Mouse (Mus musculus) liver, postnatal 0 days (tissue): ENCODE measurements around the gene Ints6l. TPM values are rescaled to one million over a fixed set of nuclear protein-coding genes. Genes with fewer than 3 reads are reported as not detected.
"Not testable (repeated sequence)": the region's sequence is repeated elsewhere in the genome, so short reads cannot be mapped to it uniquely, and the experiment has no call there.

Source experiments
- ATAC-seq: fragments of 200-750 bp; cut with Nextera tagmentation; 2 replicates; pipeline ENCODE4 v1.8.0; 2017; ENCODE audit warnings: mild to moderate bottlenecking, moderate library complexity
- DNase-seq: peaks from one replicate; pipeline ENCODE4 v3.0.0-alpha.2; 2016
- H3K27ac ChIP-seq: fragments of 300-500 bp; sonication (generic); 2 replicates; pipeline ENCODE4 v1.5.1; 2014; ENCODE audit warnings: antibody characterized with exemption, moderate library complexity, mild to moderate bottlenecking, low read depth
- H3K27me3 ChIP-seq: fragments of 300-500 bp; sonication (generic); 2 replicates; pipeline ENCODE4 v1.6.1; 2014; ENCODE audit warnings: low read length, control low read depth, mixed read lengths; ENCODE audit not compliant: insufficient read depth
- H3K36me3 ChIP-seq: fragments of 300-500 bp; sonication (generic); replicated peaks from 2 replicates; pipeline ENCODE4 v1.6.1; 2014; ENCODE audit warnings: mild to moderate bottlenecking, control low read depth, low read length, moderate library complexity, mixed read lengths; ENCODE audit not compliant: insufficient read depth
- H3K4me1 ChIP-seq: fragments of 300-500 bp; sonication (generic); 2 replicates; pipeline ENCODE4 v1.6.1; 2014; ENCODE audit warnings: antibody characterized with exemption, mild to moderate bottlenecking, control low read depth; ENCODE audit not compliant: insufficient read depth
- H3K4me2 ChIP-seq: fragments of 300-500 bp; sonication (generic); 2 replicates; pipeline ENCODE4 v1.6.1; 2014; ENCODE audit warnings: low read depth, mild to moderate bottlenecking, low read length, moderate library complexity, mixed read lengths
- H3K4me3 ChIP-seq: fragments of 300-500 bp; sonication (generic); 2 replicates; pipeline ENCODE4 v1.5.1; 2014; ENCODE audit warnings: low read depth, low read length
- H3K9ac ChIP-seq: fragments of 300-500 bp; sonication (generic); replicated peaks from 2 replicates; pipeline ENCODE4 v1.6.1; 2014; ENCODE audit warnings: mild to moderate bottlenecking, moderate library complexity
- H3K9me3 ChIP-seq: fragments of 300-500 bp; sonication (generic); 2 replicates; pipeline ENCODE4 v1.6.1; 2016; ENCODE audit warnings: mild to moderate bottlenecking, control low read depth, low read length, mixed read lengths
- CTCF ChIP-seq: sonication (generic); IDR thresholded peaks from 2 replicates; pipeline ENCODE4 v1.5.1; 2016; ENCODE audit warnings: antibody characterized with exemption, low read depth
- EP300 ChIP-seq: IDR thresholded peaks from 2 replicates; pipeline ENCODE4 v1.6.1; 2016; ENCODE audit warnings: antibody characterized with exemption, low read depth, mild to moderate bottlenecking
- WGBS: fragments of 180-500 bp; shearing (Covaris S2); extraction: QIAGEN DNeasy Blood & Tissue Kit; methylation state at CpG from one replicate; pipeline ENCODE4 v1.1.7; 2014; ENCODE audit not compliant: insufficient replicate concordance; 5-methylcytosine and 5-hydroxymethylcytosine counted together
- polyA plus RNA-seq: library from polyadenylated mRNA; unstranded; fragments of >200 nt; fragmentation: Nextera tagmentation; extraction: Ambion mirVana; gene quantifications from 2 replicates; pipeline ENCODE4 v1.2.1, GENCODE M21; 2015

Gene Ints6l
- polyA plus RNA-seq, 1 experiment from 2014 or later: 14.1 TPM

DNA sequence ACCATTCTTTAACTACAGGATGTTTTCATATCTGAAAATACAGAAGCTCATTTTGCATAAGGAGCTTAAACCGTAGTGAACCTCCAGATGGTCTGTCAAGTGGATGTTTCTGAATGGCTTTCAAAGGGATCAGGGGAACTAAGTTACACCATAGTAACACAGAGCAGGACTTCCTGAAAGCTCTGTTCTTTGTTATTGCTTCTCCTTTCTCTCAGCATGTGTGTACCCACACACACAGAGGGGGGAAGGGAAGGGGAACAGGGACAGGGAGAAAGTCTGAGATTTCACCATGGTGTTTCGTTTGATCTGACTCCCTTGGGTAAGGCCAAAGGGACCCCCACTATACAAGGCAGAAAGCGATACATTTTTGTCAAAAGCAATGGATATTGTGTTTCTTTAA, 27.2 kb downstream of the Ints6l start:
- no peak for TF ChIP-seq CTCF
- TF ChIP-seq EP300: no peak
- 0 out of 2 replicates have a peak overlapping the region, but pooled peaks have one; percentile 50 for H3K27ac ChIP-seq
- H3K4me3 ChIP-seq: no peak overlapping the region
- H3K9ac ChIP-seq: no peak overlapping the region
- no peak overlapping the region for H3K4me2 ChIP-seq
- no peaks in the 10 kb centered on the region for H3K9me3 ChIP-seq
- H3K27me3 ChIP-seq: no peaks in the 10 kb centered on the region
- ATAC-seq (peak; percentile 50; the same call in 1 of the 2 replicates), DNase-seq (no peak)
- 53% methylated on average over 3 of the region's 3 CpGs for WGBS
- 0 out of 2 replicates have a peak, but pooled peaks cover 8% of the 10 kb centered on the region for H3K36me3 ChIP-seq
- no peaks in the 10 kb centered on the region for H3K4me1 ChIP-seq

DNA sequence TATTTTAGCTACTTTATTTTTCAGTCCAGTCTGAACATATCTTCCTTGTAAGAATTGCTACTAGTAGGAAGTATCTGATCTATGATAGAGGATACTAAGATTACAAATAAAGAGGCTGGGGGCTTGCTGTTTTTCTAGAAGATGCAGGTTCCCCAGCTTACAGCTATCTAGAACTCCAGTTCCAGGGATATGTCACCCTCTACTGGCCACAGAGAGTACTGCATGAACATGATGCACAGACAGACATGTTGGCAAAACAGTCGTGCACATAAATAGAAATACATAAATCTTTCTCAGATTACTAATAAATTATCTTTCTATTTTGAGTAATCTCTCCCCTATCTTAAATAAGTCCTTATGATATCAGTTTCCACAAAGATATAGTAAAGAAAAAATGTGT, 35.1 kb downstream of the Ints6l start:
- H3K27ac ChIP-seq: no peak overlapping the region
- no peak overlapping the region for H3K4me2 ChIP-seq
- TF ChIP-seq CTCF (peak; percentile 84), EP300 (no peak)
- H3K9ac ChIP-seq: no peak overlapping the region
- H3K36me3 ChIP-seq: peaks cover 3% of the 10 kb centered on the region; the same call in 1 of the 2 replicates
- DNase-seq: peak; percentile 72
- WGBS: 18% methylated on average over 1 of the region's 1 CpGs
- H3K27me3 ChIP-seq: no peaks in the 10 kb centered on the region
- no peak overlapping the region for H3K4me3 ChIP-seq
- H3K9me3 ChIP-seq: no peaks in the 10 kb centered on the region
- H3K4me1 ChIP-seq: no peaks in the 10 kb centered on the region
- no peak for ATAC-seq

DNA sequence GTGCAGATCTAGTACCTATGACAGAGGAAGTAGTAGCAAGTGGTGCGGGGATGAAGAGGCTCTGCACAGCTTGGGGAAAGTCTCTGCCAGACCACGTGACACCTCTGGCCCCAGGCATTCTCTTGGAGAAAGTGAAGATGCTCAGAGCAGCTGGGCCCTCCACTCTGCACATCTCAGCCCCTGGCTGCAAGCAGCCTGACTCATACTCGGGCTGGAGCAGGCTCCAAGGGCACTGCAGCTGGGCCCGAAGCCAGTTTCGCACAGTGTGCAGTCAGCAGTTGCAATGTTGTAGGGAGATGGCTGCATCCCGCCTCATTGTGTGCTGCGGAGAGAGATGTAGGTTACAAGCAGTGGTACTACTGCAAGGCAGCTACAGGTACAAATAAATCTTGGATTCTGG, 42.6 kb downstream of the Ints6l start:
- no peak for ATAC-seq
- no peaks in the 10 kb centered on the region for H3K4me1 ChIP-seq
- H3K4me3 ChIP-seq: no peak overlapping the region
- DNase-seq: no peak
- no peak for TF ChIP-seq CTCF
- TF ChIP-seq EP300: no peak
- H3K27me3 ChIP-seq: no peaks in the 10 kb centered on the region
- H3K36me3 ChIP-seq: peaks cover 5% of the 10 kb centered on the region; the same call in 1 of the 2 replicates
- no peak overlapping the region for H3K4me2 ChIP-seq
- 81% methylated on average over 7 of the region's 7 CpGs for WGBS
- no peak overlapping the region for H3K27ac ChIP-seq
- no peaks in the 10 kb centered on the region for H3K9me3 ChIP-seq
- H3K9ac ChIP-seq: no peak overlapping the region

DNA sequence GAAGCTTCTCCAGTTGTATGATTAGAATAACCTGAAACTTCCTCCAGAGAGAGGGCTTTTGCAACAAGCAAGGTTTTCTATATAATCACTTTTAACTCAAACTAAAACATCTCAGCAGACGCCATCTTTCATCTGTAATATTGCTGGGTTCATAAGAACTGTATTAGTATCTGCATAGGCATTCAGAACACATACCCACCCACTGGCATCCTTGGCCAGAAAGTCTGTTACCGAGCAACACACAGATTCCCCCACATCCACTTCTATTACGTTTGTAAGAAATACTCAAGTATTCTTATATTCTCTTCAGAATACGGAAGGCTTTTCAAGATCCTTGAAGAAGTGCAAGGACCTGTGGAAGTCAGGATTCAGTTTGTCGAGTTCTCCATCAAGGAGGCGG, 69.8 kb downstream of the Ints6l start, which contains the start of gene Gm10477:
TSS of gene Gm10477 (plus strand) at position 301 of the 400 bp plus-strand sequence.
- not testable (repeated sequence) for DNase-seq, H3K27ac ChIP-seq, H3K9ac ChIP-seq, H3K4me3 ChIP-seq, H3K4me1 ChIP-seq, H3K9me3 ChIP-seq, ATAC-seq, H3K36me3 ChIP-seq, H3K27me3 ChIP-seq, H3K4me2 ChIP-seq
- 78% methylated on average over 6 of the region's 6 CpGs for WGBS

DNA sequence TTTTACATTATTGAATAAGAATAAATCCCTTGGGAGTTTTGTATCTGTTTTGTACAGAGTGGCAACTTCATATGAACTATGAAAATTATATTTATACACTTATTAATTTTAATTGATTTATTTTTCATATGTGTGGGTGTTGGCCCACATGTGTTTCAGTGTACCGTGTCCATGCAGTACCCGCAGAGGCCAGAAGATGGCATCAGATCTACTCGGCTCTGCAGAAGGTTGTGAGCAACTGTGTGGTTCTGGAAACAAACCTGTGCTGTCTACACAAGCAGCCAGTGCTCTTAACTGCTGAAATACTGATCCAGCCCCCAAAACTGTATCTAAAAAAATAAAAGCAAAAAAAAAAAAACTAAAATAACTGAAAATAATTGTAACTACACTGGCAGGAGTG, 76.6 kb downstream of the Ints6l start:
- WGBS: 9% methylated on average over 3 of the region's 3 CpGs
- no peak for TF ChIP-seq EP300
- peak; percentile 66 for TF ChIP-seq CTCF

DNA sequence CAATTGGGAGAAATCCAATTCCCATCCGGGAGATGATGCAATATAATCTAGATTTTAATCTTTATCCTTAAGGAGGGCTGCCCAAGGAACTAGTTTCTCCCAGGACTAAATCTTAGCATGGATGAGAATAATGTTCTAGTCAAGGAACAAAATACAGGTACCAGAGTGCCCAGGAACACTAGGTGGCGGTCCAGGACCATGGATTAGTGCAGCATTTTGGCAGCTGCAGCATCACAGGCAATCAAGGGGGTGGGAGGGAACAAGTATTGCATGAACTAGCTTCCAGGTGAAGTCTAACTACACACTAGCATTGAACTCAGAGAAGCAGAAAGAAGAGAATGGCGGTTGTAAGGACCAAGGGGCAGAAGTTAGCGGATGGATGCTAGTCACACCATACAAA, 82.5 kb downstream of the Ints6l start:
- TF ChIP-seq EP300 (no peak), CTCF (peak; percentile 57)
- 54% methylated on average over 4 of the region's 4 CpGs for WGBS
- H3K4me3 ChIP-seq: no peak overlapping the region
- no peaks in the 10 kb centered on the region for H3K36me3 ChIP-seq
- no peak overlapping the region for H3K27ac ChIP-seq
- ATAC-seq (no peak), DNase-seq (peak; percentile 21)
- H3K4me1 ChIP-seq: no peaks in the 10 kb centered on the region
- no peaks in the 10 kb centered on the region for H3K9me3 ChIP-seq
- H3K27me3 ChIP-seq: no peaks in the 10 kb centered on the region
- no peak overlapping the region for H3K9ac ChIP-seq
- no peak overlapping the region for H3K4me2 ChIP-seq

More for the DNA sequence above, 76.6 kb downstream of the Ints6l start:
- Histone ChIP-seq H3K9ac (no peak overlapping the region), H3K27ac (no peak overlapping the region), H3K4me2 (no peak overlapping the region), H3K27me3 (no peaks in the 10 kb centered on the region), H3K4me1 (no peaks in the 10 kb centered on the region), H3K36me3 (no peaks in the 10 kb centered on the region), H3K9me3 (no peaks in the 10 kb centered on the region), H3K4me3 (no peak overlapping the region)
- peak; percentile 64 for DNase-seq
- no peak for ATAC-seq

DNA sequence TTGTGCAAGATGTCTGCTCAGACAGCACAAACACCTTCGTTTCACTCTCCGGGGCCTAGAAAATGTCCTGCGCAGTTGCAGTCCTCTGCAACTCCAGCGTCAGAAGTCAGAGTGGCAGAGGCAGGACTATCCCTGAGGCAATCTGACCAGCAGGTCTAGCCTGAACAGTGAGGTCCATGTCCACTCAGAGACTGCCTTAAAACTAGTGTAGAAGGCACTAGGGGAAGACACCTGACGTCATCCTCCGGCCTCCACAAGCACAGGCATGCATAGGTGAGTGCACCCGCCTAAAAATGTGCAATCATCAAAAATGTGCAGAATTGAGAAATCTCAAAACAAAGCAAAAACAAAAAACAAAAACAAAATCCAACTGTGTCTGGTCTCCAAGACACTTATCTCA, 94.8 kb downstream of the Ints6l start, which contains the start of gene Gm648:
TSS of gene Gm648 (minus strand) at position 101 of the 400 bp plus-strand sequence.
- ATAC-seq: no peak
- DNase-seq: no peak
- WGBS: 76% methylated on average over 7 of the region's 7 CpGs

More for the DNA sequence above, 94.8 kb downstream of the Ints6l start, which contains the start of gene Gm648:
- 0 out of 2 replicates have a peak, but pooled peaks cover 2% of the 10 kb centered on the region for H3K27me3 ChIP-seq
- TF ChIP-seq CTCF: no peak
- no peak for TF ChIP-seq EP300
- H3K4me1 ChIP-seq: no peaks in the 10 kb centered on the region
- no peak within 1 kb of the TSS for H3K9ac ChIP-seq
- no peak within 1 kb of the TSS for H3K4me3 ChIP-seq
- H3K9me3 ChIP-seq: no peaks in the 10 kb centered on the region
- H3K4me2 ChIP-seq: no peak within 1 kb of the TSS
- no peaks in the 10 kb centered on the region for H3K36me3 ChIP-seq
- no peak within 1 kb of the TSS for H3K27ac ChIP-seq
